In the genomic region with DNA sequence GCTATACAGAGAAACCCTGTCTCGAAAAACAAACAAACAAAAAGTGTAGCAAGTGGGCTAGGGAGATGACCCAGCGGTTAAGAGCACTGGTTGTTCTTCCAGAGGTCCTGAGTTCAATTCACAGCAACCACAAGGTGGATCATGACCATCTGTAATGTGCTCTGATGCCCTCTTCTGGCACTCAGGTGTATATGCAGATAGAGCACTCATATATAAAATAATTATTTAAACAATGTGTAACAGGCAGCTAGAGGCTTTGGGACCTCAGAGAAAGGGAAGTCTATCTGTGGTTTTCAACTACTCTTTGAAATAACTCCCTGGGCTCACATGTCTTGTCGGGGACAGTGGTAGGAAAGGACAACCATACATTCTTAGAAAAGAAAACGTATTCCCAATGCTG, we compare ENCODE assay signal across 1 mouse cellular context.
TF ChIP-seq lines count a peak whose summit lies in the region.

No protein-coding gene starts in this region.

TF ChIP-seq in MEL, 35 proteins besides CTCF, POLR2A, EP300 and RAD21:
- TF ChIP-seq POLR2AphosphoS5 (IDR thresholded peaks at IDR 0.05; ENCODE audit: borderline replicate concordance, low read depth, low read length), result no peak
- no peak for TF ChIP-seq USF2 (IDR thresholded peaks at IDR 0.05; ENCODE audit: borderline replicate concordance in 1 of 2, insufficient read depth in 1 of 2, low read depth in 1 of 2, low read length in 2 of 2)
- no peak for TF ChIP-seq ZC3H11A (IDR thresholded peaks at IDR 0.05; ENCODE audit: low read depth, low read length)
- TF ChIP-seq GATA1 (IDR thresholded peaks at IDR 0.05; ENCODE audit: low read depth, low read length), result no peak
- peak; percentile 51 for TF ChIP-seq SMC3 (IDR thresholded peaks at IDR 0.05; ENCODE audit: low read depth, low read length)
- TF ChIP-seq SIN3A (IDR thresholded peaks at IDR 0.05; ENCODE audit: low read length), result no peak
- TF ChIP-seq ZMIZ1 (IDR thresholded peaks at IDR 0.05; ENCODE audit: low read depth, low read length), result no peak
- TF ChIP-seq TCF12 (IDR thresholded peaks at IDR 0.05; ENCODE audit: low read depth, low read length), result no peak
